Mouse (Mus musculus): ENCODE results near the gene Slfn9.

DNA sequence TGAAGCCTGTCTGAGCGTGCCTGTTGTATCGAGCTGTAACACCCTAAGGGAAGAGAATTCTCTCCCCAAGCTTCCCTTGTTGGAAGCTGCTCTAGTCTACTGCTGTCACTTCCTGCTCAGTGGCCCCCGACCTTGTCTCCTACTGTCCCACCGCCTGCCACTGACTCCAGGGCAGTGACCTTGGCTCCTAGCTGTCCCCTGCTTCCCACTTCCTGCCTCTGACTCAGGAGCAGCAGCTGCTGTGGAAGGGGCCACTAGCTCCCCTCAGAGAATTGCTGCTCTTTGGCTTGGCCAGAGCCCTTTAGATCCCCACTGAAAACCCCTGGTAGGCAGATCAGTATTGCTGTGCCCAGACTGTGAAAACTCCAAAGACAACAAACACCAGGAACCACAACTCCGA, 17.7 kb downstream of the Slfn9 start:
- no peak for TF ChIP-seq POLR2AphosphoS2 (IDR thresholded peaks at IDR 0.05; ENCODE audit: insufficient read length, low read depth)
- TF ChIP-seq POLR2A (IDR thresholded peaks at IDR 0.05; ENCODE audit: insufficient read length, low read depth): no peak
- TF ChIP-seq MYOD1 (IDR thresholded peaks at IDR 0.05; ENCODE audit: control insufficient read depth in 1 of 3, insufficient read length in 2 of 3, low read depth in 2 of 3): peak in 1 of 3 experiments; percentile 74
- TF ChIP-seq REST (IDR thresholded peaks at IDR 0.05; ENCODE audit: insufficient read depth, insufficient read length): no peak
- TF ChIP-seq TCF12 (IDR thresholded peaks at IDR 0.05; ENCODE audit: insufficient read depth, poor library complexity, severe bottlenecking): no peak
